Mouse (Mus musculus) heart, postnatal 0 days (tissue): ENCODE data around the gene Tex9.

Source experiments
- CTCF ChIP-seq: IDR thresholded peaks from 2 replicates; pipeline ENCODE4 v1.5.1; 2016; ENCODE audit warnings: antibody characterized with exemption, control low read depth, low read depth
- EP300 ChIP-seq: IDR thresholded peaks from 2 replicates; pipeline ENCODE4 v1.6.1; 2016; ENCODE audit warnings: antibody characterized with exemption, low read depth

DNA sequence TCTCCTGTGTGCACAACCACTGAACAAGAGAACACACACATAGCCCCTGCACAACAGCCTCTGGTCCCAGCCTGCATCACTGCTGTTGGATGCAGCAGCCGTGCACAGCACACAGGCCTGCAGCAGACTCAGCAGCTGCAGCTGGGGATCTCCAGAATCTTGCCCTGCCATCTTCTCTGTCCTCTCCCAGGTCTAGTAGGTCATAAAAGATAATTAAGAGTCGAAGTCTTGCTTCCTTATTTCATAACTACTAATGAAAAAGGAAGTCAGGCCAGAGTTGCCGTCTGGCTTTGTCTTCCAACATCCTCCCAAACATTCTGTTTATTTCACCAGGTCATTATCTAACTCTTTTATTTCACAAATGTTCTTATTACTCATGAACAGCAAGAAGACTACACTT lies 31.2 kb downstream of the Tex9 start:
- TF ChIP-seq CTCF (no peak), EP300 (no peak)
